Comparison of ENCODE assay signal across 19 mouse cellular contexts in the genomic region with DNA sequence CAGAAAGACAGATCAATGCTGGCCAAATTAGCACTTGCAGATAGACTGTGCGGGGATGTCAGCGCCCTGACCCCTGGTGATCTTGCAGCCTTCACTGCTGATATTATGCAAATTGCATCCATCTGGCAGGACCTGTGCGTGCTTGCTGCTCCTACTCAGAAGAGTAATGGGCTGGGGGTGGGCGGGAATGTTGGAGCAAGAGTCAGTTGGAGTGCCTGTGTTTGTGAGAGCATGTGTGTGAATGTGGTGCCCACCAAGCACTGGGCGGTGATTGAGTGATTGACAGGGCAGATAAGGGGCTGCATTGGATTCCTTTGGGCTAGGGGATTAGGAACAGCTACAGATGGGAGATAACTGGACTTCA. TPM values are rescaled to one million over a fixed set of nuclear protein-coding genes. Genes with fewer than 3 reads are reported as not detected.
DNase-seq lines count a peak whose midpoint lies in the region; ATAC-seq and TF ChIP-seq lines count a peak whose summit lies in the region.
"Had no signal": no experiment of that assay in that cellular context is flagged by ENCODE, and none has a peak within 500 bp of the region (broad histone marks: within the 10 kb centered on the region; RNA-seq: fewer than 3 reads in every experiment).

No protein-coding gene starts in this region.

- no peak for ATAC-seq in forebrain, postnatal 0 days
- no peak for ATAC-seq in forebrain, embryonic 16.5 days

- no peak for TF ChIP-seq CTCF in forebrain, postnatal 0 days (IDR thresholded peaks at IDR 0.05; ENCODE audit: low read depth)

- DNase-seq in forebrain, embryonic 10.5 days (ENCODE audit: extremely low spot score, low spot score): no peak
- DNase-seq in forebrain, postnatal 0 days: no peak
- peak; percentile 71 for DNase-seq in embryo, embryonic 11 days
- DNase-seq in mesoderm, embryonic 11.5 days (ENCODE audit: low read depth, low spot score): peak; percentile 60
- DNase-seq in cerebellum, adult 18-20 months: no peak
- DNase-seq in retina, embryonic 14.5 days (ENCODE audit: low spot score): no peak
- no peak for DNase-seq in urinary bladder, postnatal 10 days (ENCODE audit: low spot score)
- DNase-seq: gastrocnemius, postnatal 25 days; heart, postnatal 4 days; kidney, adult 2 months; kidney, postnatal 36 days; left cerebral cortex, postnatal 4 days; right cerebral cortex, adult 18-20 months; thymus, postnatal 14 days had no signal

- no peaks in the 10 kb centered on the region for H3K27me3 ChIP-seq in forebrain, embryonic 10.5 days (ENCODE audit: poor library complexity, severe bottlenecking)
- no peaks in the 10 kb centered on the region for H3K27me3 ChIP-seq in forebrain, postnatal 0 days (ENCODE audit: insufficient read depth, low read length)
- no peaks in the 10 kb centered on the region for H3K27me3 ChIP-seq in forebrain, embryonic 16.5 days (replicated peaks; ENCODE audit: control insufficient read depth, insufficient read depth, low read length)
- H3K27me3 ChIP-seq: embryonic facial prominence, embryonic 15.5 days had no signal

- peak overlapping the region; percentile 82 for H3K27ac ChIP-seq in forebrain, embryonic 10.5 days
- no peak overlapping the region for H3K27ac ChIP-seq in forebrain, postnatal 0 days (ENCODE audit: low read depth, low read length)
- H3K27ac ChIP-seq in forebrain, embryonic 16.5 days (ENCODE audit: low read length): 0 out of 2 replicates have a peak overlapping the region, but pooled peaks have one; percentile 6
- H3K27ac ChIP-seq: embryonic facial prominence, embryonic 15.5 days; liver, embryonic 14.5 days; stomach, postnatal 0 days had no signal

- H3K9ac ChIP-seq in forebrain, postnatal 0 days: no peak overlapping the region
- H3K9ac ChIP-seq in forebrain, embryonic 16.5 days (replicated peaks; ENCODE audit: low read depth, low read length): no peak overlapping the region
- H3K9ac ChIP-seq: embryonic facial prominence, embryonic 15.5 days; liver, embryonic 14.5 days had no signal

- no peak overlapping the region for H3K4me3 ChIP-seq in forebrain, embryonic 10.5 days
- H3K4me3 ChIP-seq in forebrain, postnatal 0 days (ENCODE audit: low read depth, low read length): no peak overlapping the region
- no peak overlapping the region for H3K4me3 ChIP-seq in forebrain, embryonic 16.5 days (replicated peaks; ENCODE audit: low read length)
- H3K4me3 ChIP-seq: embryonic facial prominence, embryonic 15.5 days had no signal

- WGBS in forebrain, embryonic 10.5 days: 37% methylated on average over 5 of the region's 5 CpGs
- WGBS in forebrain, postnatal 0 days: 36% methylated on average over 5 of the region's 5 CpGs
- WGBS in forebrain, embryonic 16.5 days: 37% methylated on average over 5 of the region's 5 CpGs

- H3K9me3 ChIP-seq in forebrain, embryonic 10.5 days: no peaks in the 10 kb centered on the region
- H3K9me3 ChIP-seq in forebrain, postnatal 0 days (ENCODE audit: low read length): no peaks in the 10 kb centered on the region
- no peaks in the 10 kb centered on the region for H3K9me3 ChIP-seq in forebrain, embryonic 16.5 days (ENCODE audit: control insufficient read depth, low read length)
- H3K9me3 ChIP-seq: embryonic facial prominence, embryonic 15.5 days had no signal

- H3K36me3 ChIP-seq in forebrain, embryonic 10.5 days (replicated peaks): peaks cover 10% of the 10 kb centered on the region
- H3K36me3 ChIP-seq in forebrain, postnatal 0 days (ENCODE audit: insufficient read depth): peaks cover 3% of the 10 kb centered on the region; the same call in 1 of the 2 replicates
- H3K36me3 ChIP-seq in forebrain, embryonic 16.5 days (ENCODE audit: control insufficient read depth, insufficient read depth): no peaks in the 10 kb centered on the region

- peaks cover 86% of the 10 kb centered on the region for H3K4me1 ChIP-seq in forebrain, embryonic 10.5 days
- peaks cover 5% of the 10 kb centered on the region; the same call in 1 of the 2 replicates for H3K4me1 ChIP-seq in forebrain, postnatal 0 days (ENCODE audit: insufficient read depth)
- peaks cover 53% of the 10 kb centered on the region for H3K4me1 ChIP-seq in forebrain, embryonic 16.5 days (replicated peaks; ENCODE audit: control insufficient read depth, insufficient read depth, low read length)

- H3K4me2 ChIP-seq in forebrain, postnatal 0 days (ENCODE audit: low read depth): no peak overlapping the region
- H3K4me2 ChIP-seq in forebrain, embryonic 16.5 days (ENCODE audit: low read length): no peak overlapping the region
- H3K4me2 ChIP-seq: embryonic facial prominence, embryonic 15.5 days; heart, embryonic 11.5 days had no signal

RNA-seq across cellular contexts. Expression of a gene that starts 26.6 kb away (rescaled TPM):
- polyA plus RNA-seq in forebrain, embryonic 10.5 days (2016; fragmentation: Nextera tagmentation; extraction: Ambion mirVana): 72.3 and 76.1 TPM in 2 replicates
- 75.0 and 88.4 TPM in 2 replicates for total RNA-seq in forebrain, postnatal 0 days (2014; rRNA removed)
- polyA plus RNA-seq in forebrain, postnatal 0 days (2015; fragmentation: Nextera tagmentation; extraction: Ambion mirVana): 80.4 and 84.7 TPM in 2 replicates
- polyA plus RNA-seq in forebrain, embryonic 16.5 days (2015; fragmentation: Nextera tagmentation; extraction: Ambion mirVana): 80.1 and 80.4 TPM in 2 replicates

Comparison
In these comparisons a context has a peak if more than half of its experiments do, and no peak if none do; other contexts are left out.
1. DNase-seq: peak in embryo, embryonic 11 days (single experiment) and mesoderm, embryonic 11.5 days (single experiment); none in forebrain, embryonic 10.5 days (single experiment), forebrain, postnatal 0 days (single experiment), cerebellum, adult 18-20 months (0 of 2), retina, embryonic 14.5 days (single experiment) and urinary bladder, postnatal 10 days (single experiment).